ENCODE assay signal across 8 mouse cellular contexts in the genomic region with DNA sequence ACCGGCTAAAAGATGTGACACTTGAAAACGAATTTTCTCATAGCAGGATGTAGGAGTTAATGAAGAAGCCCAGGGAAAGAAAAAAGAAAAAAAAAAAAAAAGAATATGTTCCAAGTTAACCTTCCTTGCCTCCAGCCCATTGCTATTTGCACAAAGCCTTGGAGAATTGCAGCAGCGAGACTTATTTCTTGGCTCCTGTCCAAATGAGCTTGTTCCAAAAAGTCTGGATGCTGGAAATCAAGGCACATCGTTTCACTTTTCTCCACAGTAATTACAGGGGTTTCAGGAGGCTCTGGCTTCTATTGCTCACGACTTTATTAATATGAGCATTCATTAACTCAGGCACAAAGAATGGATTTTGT. TPM values are rescaled to one million over a fixed set of nuclear protein-coding genes. Genes with fewer than 3 reads are reported as not detected.
DNase-seq lines count a peak whose midpoint lies in the region; ATAC-seq and TF ChIP-seq lines count a peak whose summit lies in the region.

No protein-coding gene starts in this region.

- H3K4me1 ChIP-seq in heart, adult 2 months (ENCODE audit: control insufficient read depth, insufficient read depth, low read length): no peaks in the 10 kb centered on the region; the same call in none of the 2 replicates
- peaks cover 37% of the 10 kb centered on the region for H3K4me1 ChIP-seq in forebrain, embryonic 15.5 days
- H3K4me1 ChIP-seq in limb, embryonic 14.5 days (ENCODE audit: control insufficient read depth, insufficient read depth, low read length): peaks cover 10% of the 10 kb centered on the region

- no peak for ATAC-seq in forebrain, embryonic 15.5 days (replicated peaks)
- ATAC-seq in limb, embryonic 14.5 days (ENCODE audit: low FRiP score, low read depth): no peak
- no peak for ATAC-seq in monocyte, adult 5-6 weeks (replicated peaks; ENCODE audit: insufficient number of reproducible peaks, low FRiP score, low TSS enrichment, poor library complexity, severe bottlenecking)

- TF ChIP-seq CTCF in heart, adult 2 months (IDR thresholded peaks at IDR 0.05): no peak

- no peak for DNase-seq in heart, adult 2 months
- no peak for DNase-seq in heart, postnatal 4 days
- peak; percentile 65 for DNase-seq in Muller cell, postnatal 12 days (ENCODE audit: inconsistent ontology term)
- DNase-seq in limb, embryonic 14.5 days (ENCODE audit: low spot score): peak; percentile 50
- DNase-seq in retina, postnatal 1 day: peak; percentile 64
- DNase-seq in right cerebral cortex, adult 2 months (ENCODE audit: low spot score in 2 of 2): no peak

- peaks cover 2% of the 10 kb centered on the region; the same call in 1 of the 2 replicates for H3K79me2 ChIP-seq in heart, adult 2 months (replicated peaks; ENCODE audit: control insufficient read depth, insufficient read depth, low read length)

- H3K9me3 ChIP-seq in forebrain, embryonic 15.5 days: no peaks in the 10 kb centered on the region
- H3K9me3 ChIP-seq in limb, embryonic 14.5 days (ENCODE audit: control insufficient read depth, low read length): no peaks in the 10 kb centered on the region

- H3K4me2 ChIP-seq in forebrain, embryonic 15.5 days (replicated peaks): peak overlapping the region; percentile 75
- H3K4me2 ChIP-seq in limb, embryonic 14.5 days (replicated peaks; ENCODE audit: low read depth, low read length, severe bottlenecking): peak overlapping the region; percentile 71

- intact Hi-C loops in heart, adult 2 months (cut with DNase I): no loop called here

- H3K27ac ChIP-seq in heart, adult 2 months: peak overlapping the region; percentile 78
- peak overlapping the region; percentile 93 for H3K27ac ChIP-seq in forebrain, embryonic 15.5 days (replicated peaks)
- H3K27ac ChIP-seq in limb, embryonic 14.5 days (replicated peaks; ENCODE audit: low read depth, low read length): peak overlapping the region; percentile 75

- 7% methylated on average over 5 of the region's 5 CpGs for WGBS in heart, adult 2 months
- 1% methylated on average over 5 of the region's 5 CpGs for WGBS in forebrain, embryonic 15.5 days
- 4% methylated on average over 5 of the region's 5 CpGs for WGBS in limb, embryonic 14.5 days

- TF ChIP-seq POLR2A in heart, adult 2 months (IDR thresholded peaks at IDR 0.05; ENCODE audit: insufficient read depth, low read depth, low read length): no peak
- no peak for TF ChIP-seq POLR2A in limb, embryonic 14.5 days (IDR thresholded peaks at IDR 0.05; ENCODE audit: borderline replicate concordance, extremely low read depth, insufficient read depth, insufficient read length)

- H3K4me3 ChIP-seq in heart, adult 2 months: peak overlapping the region; percentile 71
- peak overlapping the region; percentile 77 for H3K4me3 ChIP-seq in forebrain, embryonic 15.5 days
- peak overlapping the region; percentile 70 for H3K4me3 ChIP-seq in limb, embryonic 14.5 days (replicated peaks; ENCODE audit: low read length)

- TF ChIP-seq EP300 in heart, adult 2 months (IDR thresholded peaks at IDR 0.05; ENCODE audit: insufficient read depth, low read depth, low read length): no peak

- H3K27me3 ChIP-seq in heart, adult 2 months (ENCODE audit: control insufficient read depth, insufficient read depth, low read length): no peaks in the 10 kb centered on the region
- H3K27me3 ChIP-seq in forebrain, embryonic 15.5 days: no peaks in the 10 kb centered on the region
- no peaks in the 10 kb centered on the region for H3K27me3 ChIP-seq in limb, embryonic 14.5 days (ENCODE audit: control insufficient read depth, insufficient read depth, low read length)

- no peak overlapping the region; the same call in 1 of the 2 replicates for H3K9ac ChIP-seq in heart, adult 2 months (ENCODE audit: low read depth, low read length)
- peak overlapping the region; percentile 69 for H3K9ac ChIP-seq in forebrain, embryonic 15.5 days (replicated peaks)
- H3K9ac ChIP-seq in limb, embryonic 14.5 days (ENCODE audit: low read depth, low read length, severe bottlenecking): peak overlapping the region; percentile 80

- no peaks in the 10 kb centered on the region for H3K36me3 ChIP-seq in heart, adult 2 months (ENCODE audit: control insufficient read depth, insufficient read depth, low read length)
- H3K36me3 ChIP-seq in forebrain, embryonic 15.5 days: no peaks in the 10 kb centered on the region
- H3K36me3 ChIP-seq in limb, embryonic 14.5 days (ENCODE audit: control insufficient read depth, insufficient read depth, low read length): no peaks in the 10 kb centered on the region

RNA-seq across cellular contexts. Expression of gene Dpy19l1, which starts 0.9 kb away (rescaled TPM):
- total RNA-seq in heart, adult 2 months (2021): 1 to 10 TPM; 6.9 TPM
- 5.1 and 7.6 TPM in 2 replicates for polyA plus RNA-seq in heart, adult 2 months (2012; rRNA removed)
- total RNA-seq in heart, postnatal 4 days (2021): 10 to 100 TPM; 19.3 to 20.0 TPM
- polyA plus RNA-seq in forebrain, embryonic 15.5 days (2015; fragmentation: Nextera tagmentation; extraction: Ambion mirVana): 34.7 and 52.8 TPM in 2 replicates
- 41.3 and 43.1 TPM in 2 replicates for polyA plus RNA-seq in limb, embryonic 14.5 days (2012; rRNA removed)
- 25.5 and 35.5 TPM in 2 replicates for polyA plus RNA-seq in limb, embryonic 14.5 days (2014; fragmentation: Nextera tagmentation; extraction: Ambion mirVana)
- 31.9 to 51.1 TPM (median 41.8 TPM) in 3 replicates for total RNA-seq in monocyte, adult 5-6 weeks (2017)

Comparison
In these comparisons a context has a peak if more than half of its experiments do, and no peak if none do; other contexts are left out.
1. DNase-seq: peak in Muller cell, postnatal 12 days (single experiment), limb, embryonic 14.5 days (single experiment) and retina, postnatal 1 day (single experiment); none in heart, adult 2 months (0 of 2), heart, postnatal 4 days (single experiment) and right cerebral cortex, adult 2 months (0 of 2).
2. Peak in every context shown above with its lines, with median percentiles within 50 percentile points of each other: H3K27ac ChIP-seq and H3K4me3 ChIP-seq.